Mouse (Mus musculus): ENCODE measurements around the gene Doc2g. TPM values are rescaled to one million over a fixed set of nuclear protein-coding genes. Genes with fewer than 3 reads are reported as not detected.

The Doc2g gene
- polyA plus RNA-seq, 1 experiment from 2014 or later: 64.5 TPM

DNA sequence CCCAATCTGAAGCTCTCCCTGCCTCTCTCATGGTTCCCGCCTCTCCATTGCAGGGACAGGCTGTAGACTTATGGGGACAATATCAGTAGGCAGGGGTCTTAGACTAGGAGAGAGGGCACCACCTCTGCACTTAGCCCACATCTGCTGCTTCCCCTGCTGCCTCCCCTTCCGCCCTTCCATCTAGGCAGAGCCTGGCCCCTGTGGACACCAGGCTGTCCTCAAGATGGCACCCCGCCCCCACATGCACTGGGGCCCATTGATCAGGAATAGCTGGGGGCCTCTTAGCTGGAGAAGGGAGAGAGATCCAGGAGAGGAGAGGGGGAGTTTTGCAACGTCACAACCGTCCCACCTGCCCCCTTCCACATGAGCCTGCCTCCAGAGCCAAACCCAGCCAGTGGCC, 10.7 kb upstream of the Doc2g start, which contains the start of gene Tbx10:
TSS of gene Tbx10 (plus strand) at position 337 of the 400 bp plus-strand sequence.
- WGBS (ENCODE audit: insufficient replicate concordance): 37% methylated on average over 5 of the region's 5 CpGs
- Histone ChIP-seq H3K27me3 (ENCODE audit: control insufficient read depth, insufficient read depth, low read length) (no peaks in the 10 kb centered on the region; the same call in 1 of the 2 replicates), H3K4me3 (ENCODE audit: low read depth, low read length) (no peak within 1 kb of the TSS), H3K4me1 (ENCODE audit: control insufficient read depth, insufficient read depth, low read length) (no peaks in the 10 kb centered on the region), H3K9ac (ENCODE audit: low read depth, low read length) (0 out of 2 replicates have a peak within 1 kb of the TSS, but pooled peaks have one; percentile 2), H3K9me3 (replicated peaks; ENCODE audit: control insufficient read depth, low read length) (0 out of 2 replicates have a peak, but pooled peaks cover 2% of the 10 kb centered on the region), H3K27ac (ENCODE audit: low read depth, low read length) (no peak within 1 kb of the TSS), H3K36me3 (ENCODE audit: control insufficient read depth, insufficient read depth, low read length) (peaks cover 3% of the 10 kb centered on the region; the same call in 1 of the 2 replicates), H3K4me2 (no peak within 1 kb of the TSS)
- ATAC-seq (replicated peaks; ENCODE audit: insufficient number of reproducible peaks, low FRiP score, low TSS enrichment): no peak

DNA sequence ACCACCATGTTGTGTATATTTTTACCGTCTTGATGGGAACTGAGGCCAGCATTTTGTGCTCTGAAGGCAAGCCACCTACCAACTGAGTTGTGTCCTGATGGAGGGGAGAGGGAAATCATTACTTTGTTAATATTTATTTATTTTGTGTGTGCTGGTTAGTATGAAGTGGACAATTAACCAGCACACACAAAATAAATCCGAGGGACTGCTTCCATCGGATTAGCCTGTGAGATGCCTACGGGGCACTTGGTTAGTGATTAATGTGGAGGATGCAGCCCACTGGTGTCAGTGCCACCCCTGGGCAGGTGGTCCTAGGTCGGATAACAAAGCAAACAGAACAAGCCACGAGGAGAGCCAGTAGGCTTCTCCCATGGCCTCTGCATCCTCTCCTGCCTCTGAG, 8.2 kb upstream of the Doc2g start:
- no peak for ATAC-seq (replicated peaks; ENCODE audit: insufficient number of reproducible peaks, low FRiP score, low TSS enrichment)
- 66% methylated on average over 6 of the region's 6 CpGs for WGBS (ENCODE audit: insufficient replicate concordance)
- H3K27ac ChIP-seq (ENCODE audit: low read depth, low read length): no peak overlapping the region

DNA sequence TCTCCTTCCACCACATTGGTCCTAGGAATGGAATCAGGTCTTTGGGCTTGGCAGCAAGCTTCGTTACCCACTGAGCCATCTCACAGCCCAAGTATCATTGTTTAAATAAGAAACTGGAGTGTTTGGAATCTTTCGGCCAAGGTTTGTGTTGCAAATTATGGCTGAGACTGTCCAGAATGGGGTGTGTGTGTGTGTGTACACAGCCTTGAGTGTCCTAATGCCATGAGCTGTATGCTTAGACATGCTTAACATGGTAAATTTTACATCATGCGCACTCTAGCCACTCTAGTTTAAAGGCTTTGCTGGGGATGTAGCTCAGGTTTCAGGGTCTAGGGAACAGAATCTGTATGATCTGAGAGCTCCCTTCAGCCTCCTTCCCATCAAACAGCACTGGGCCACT, 7.6 kb upstream of the Doc2g start:
- no peak overlapping the region for H3K4me3 ChIP-seq (ENCODE audit: low read depth, low read length)
- WGBS (ENCODE audit: insufficient replicate concordance): 81% methylated on average over 3 of the region's 3 CpGs
- no peaks in the 10 kb centered on the region; the same call in 1 of the 2 replicates for H3K27me3 ChIP-seq (ENCODE audit: control insufficient read depth, insufficient read depth, low read length)
- no peaks in the 10 kb centered on the region for H3K9me3 ChIP-seq (replicated peaks; ENCODE audit: control insufficient read depth, low read length)
- no peak for ATAC-seq (replicated peaks; ENCODE audit: insufficient number of reproducible peaks, low FRiP score, low TSS enrichment)
- no peaks in the 10 kb centered on the region for H3K36me3 ChIP-seq (ENCODE audit: control insufficient read depth, insufficient read depth, low read length)
- 0 out of 2 replicates have a peak, but pooled peaks cover 3% of the 10 kb centered on the region for H3K4me1 ChIP-seq (ENCODE audit: control insufficient read depth, insufficient read depth, low read length)
- H3K27ac ChIP-seq (ENCODE audit: low read depth, low read length): no peak overlapping the region
- no peak overlapping the region for H3K9ac ChIP-seq (ENCODE audit: low read depth, low read length)
- no peak overlapping the region for H3K4me2 ChIP-seq

More for the DNA sequence above, 8.2 kb upstream of the Doc2g start:
- Histone ChIP-seq H3K27me3 (ENCODE audit: control insufficient read depth, insufficient read depth, low read length) (no peaks in the 10 kb centered on the region; the same call in 1 of the 2 replicates), H3K9ac (ENCODE audit: low read depth, low read length) (no peak overlapping the region), H3K4me1 (ENCODE audit: control insufficient read depth, insufficient read depth, low read length) (0 out of 2 replicates have a peak, but pooled peaks cover 3% of the 10 kb centered on the region), H3K36me3 (ENCODE audit: control insufficient read depth, insufficient read depth, low read length) (no peaks in the 10 kb centered on the region), H3K4me2 (no peak overlapping the region), H3K4me3 (ENCODE audit: low read depth, low read length) (no peak overlapping the region), H3K9me3 (replicated peaks; ENCODE audit: control insufficient read depth, low read length) (no peaks in the 10 kb centered on the region)

DNA sequence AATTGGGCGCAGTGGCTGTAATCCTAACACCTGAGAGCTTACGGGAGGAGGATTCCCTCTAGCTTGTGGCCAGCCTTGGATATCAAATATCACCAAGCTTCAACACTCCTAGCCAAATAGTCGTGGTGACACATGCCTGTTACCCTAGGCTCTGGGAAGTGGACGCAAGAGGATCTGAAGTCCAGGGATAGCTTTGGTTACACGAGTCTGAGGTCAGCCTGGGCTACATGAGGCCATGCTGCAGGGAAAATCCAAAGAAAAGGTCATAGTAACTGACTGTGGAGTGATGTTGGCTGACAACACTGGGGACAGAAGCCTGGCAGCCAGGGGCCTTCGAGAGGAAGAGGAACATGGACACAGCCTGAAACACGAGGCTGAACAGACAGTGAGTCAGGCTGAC, 7.0 kb upstream of the Doc2g start:
- Histone ChIP-seq H3K4me1 (ENCODE audit: control insufficient read depth, insufficient read depth, low read length) (peaks cover 5% of the 10 kb centered on the region), H3K9ac (ENCODE audit: low read depth, low read length) (no peak overlapping the region), H3K27me3 (ENCODE audit: control insufficient read depth, insufficient read depth, low read length) (no peaks in the 10 kb centered on the region; the same call in 1 of the 2 replicates), H3K27ac (ENCODE audit: low read depth, low read length) (no peak overlapping the region), H3K36me3 (ENCODE audit: control insufficient read depth, insufficient read depth, low read length) (no peaks in the 10 kb centered on the region), H3K9me3 (replicated peaks; ENCODE audit: control insufficient read depth, low read length) (no peaks in the 10 kb centered on the region), H3K4me3 (ENCODE audit: low read depth, low read length) (no peak overlapping the region), H3K4me2 (no peak overlapping the region)
- ATAC-seq (replicated peaks; ENCODE audit: insufficient number of reproducible peaks, low FRiP score, low TSS enrichment): no peak
- WGBS (ENCODE audit: insufficient replicate concordance): 66% methylated on average over 7 of the region's 7 CpGs

DNA sequence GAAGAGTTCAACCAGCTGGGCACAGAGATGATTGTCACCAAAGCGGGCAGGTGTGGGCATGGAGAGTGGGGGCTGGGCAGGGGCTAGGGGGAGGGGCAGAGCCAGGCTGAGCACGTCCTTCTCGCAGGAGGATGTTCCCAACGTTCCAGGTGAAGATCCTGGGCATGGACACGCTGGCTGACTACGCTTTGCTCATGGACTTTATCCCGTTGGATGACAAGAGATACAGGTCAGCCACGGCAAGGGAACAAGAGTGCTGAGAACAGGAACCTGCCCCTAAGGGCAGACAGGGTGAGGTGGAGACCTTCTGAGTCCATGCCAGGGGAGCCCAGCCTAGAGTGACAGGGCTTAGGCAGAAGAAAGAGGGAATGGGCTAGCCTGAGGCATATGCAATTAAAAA, 6.4 kb upstream of the Doc2g start:
- no peaks in the 10 kb centered on the region for H3K36me3 ChIP-seq (ENCODE audit: control insufficient read depth, insufficient read depth, low read length)

DNA sequence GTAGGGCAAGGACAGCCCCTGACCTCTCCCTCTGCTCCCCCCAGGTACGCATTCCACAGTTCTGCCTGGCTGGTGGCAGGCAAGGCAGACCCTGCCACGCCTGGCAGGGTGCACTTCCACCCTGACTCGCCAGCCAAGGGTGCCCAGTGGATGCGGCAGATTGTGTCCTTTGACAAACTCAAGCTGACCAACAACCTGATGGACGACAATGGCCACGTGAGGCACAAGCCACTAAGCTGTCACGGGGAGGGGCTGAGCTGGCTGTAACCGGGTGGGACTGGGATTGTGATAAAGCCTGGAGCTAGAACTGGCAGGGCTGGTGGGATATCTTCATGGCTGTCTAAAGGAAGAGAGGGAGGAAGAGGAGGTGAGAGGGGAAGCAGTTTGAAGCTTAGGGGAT, 5.9 kb upstream of the Doc2g start:
- Histone ChIP-seq H3K4me2 (no peak overlapping the region), H3K4me3 (ENCODE audit: low read depth, low read length) (no peak overlapping the region), H3K9me3 (replicated peaks; ENCODE audit: control insufficient read depth, low read length) (no peaks in the 10 kb centered on the region), H3K9ac (ENCODE audit: low read depth, low read length) (no peak overlapping the region), H3K27me3 (ENCODE audit: control insufficient read depth, insufficient read depth, low read length) (no peaks in the 10 kb centered on the region), H3K4me1 (ENCODE audit: control insufficient read depth, insufficient read depth, low read length) (peaks cover 17% of the 10 kb centered on the region), H3K27ac (ENCODE audit: low read depth, low read length) (no peak overlapping the region), H3K36me3 (ENCODE audit: control insufficient read depth, insufficient read depth, low read length) (no peaks in the 10 kb centered on the region)
- no peak for ATAC-seq (replicated peaks; ENCODE audit: insufficient number of reproducible peaks, low FRiP score, low TSS enrichment)
- WGBS (ENCODE audit: insufficient replicate concordance): 49% methylated on average over 8 of the region's 8 CpGs

More for the DNA sequence above, 6.4 kb upstream of the Doc2g start:
- 77% methylated on average over 8 of the region's 8 CpGs for WGBS (ENCODE audit: insufficient replicate concordance)
- no peak overlapping the region for H3K4me3 ChIP-seq (ENCODE audit: low read depth, low read length)
- ATAC-seq (replicated peaks; ENCODE audit: insufficient number of reproducible peaks, low FRiP score, low TSS enrichment): no peak
- peaks cover 12% of the 10 kb centered on the region for H3K4me1 ChIP-seq (ENCODE audit: control insufficient read depth, insufficient read depth, low read length)
- no peak overlapping the region for H3K27ac ChIP-seq (ENCODE audit: low read depth, low read length)
- H3K9ac ChIP-seq (ENCODE audit: low read depth, low read length): no peak overlapping the region
- no peaks in the 10 kb centered on the region for H3K9me3 ChIP-seq (replicated peaks; ENCODE audit: control insufficient read depth, low read length)
- H3K4me2 ChIP-seq: no peak overlapping the region
- no peaks in the 10 kb centered on the region; the same call in 1 of the 2 replicates for H3K27me3 ChIP-seq (ENCODE audit: control insufficient read depth, insufficient read depth, low read length)

DNA sequence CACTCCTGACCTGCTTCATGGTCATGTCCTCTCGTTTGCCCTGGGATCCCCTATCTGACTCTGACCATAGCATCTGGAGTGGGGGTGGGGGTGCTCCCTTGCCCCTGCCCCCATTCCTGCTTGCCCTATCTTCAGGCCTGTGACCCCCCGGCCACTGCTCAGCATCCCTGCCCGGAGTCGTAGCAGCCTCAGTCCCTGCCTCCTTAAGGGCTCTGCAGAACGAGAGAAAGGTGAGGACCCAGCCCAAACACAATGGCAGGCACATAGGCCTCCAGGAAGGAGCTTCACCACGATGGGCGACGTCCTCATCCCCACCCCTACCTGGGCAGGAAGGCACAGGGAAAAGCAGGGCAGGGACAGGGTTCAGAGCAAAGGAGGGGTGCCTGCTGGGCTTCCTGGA, 4.8 kb upstream of the Doc2g start:
- H3K36me3 ChIP-seq (ENCODE audit: control insufficient read depth, insufficient read depth, low read length): no peaks in the 10 kb centered on the region
- H3K27me3 ChIP-seq (ENCODE audit: control insufficient read depth, insufficient read depth, low read length): no peaks in the 10 kb centered on the region
- ATAC-seq (replicated peaks; ENCODE audit: insufficient number of reproducible peaks, low FRiP score, low TSS enrichment): no peak
- H3K27ac ChIP-seq (ENCODE audit: low read depth, low read length): no peak overlapping the region
- 70% methylated on average over 8 of the region's 8 CpGs for WGBS (ENCODE audit: insufficient replicate concordance)
- no peak overlapping the region for H3K4me2 ChIP-seq
- no peak overlapping the region for H3K4me3 ChIP-seq (ENCODE audit: low read depth, low read length)
- H3K9me3 ChIP-seq (replicated peaks; ENCODE audit: control insufficient read depth, low read length): no peaks in the 10 kb centered on the region
- H3K4me1 ChIP-seq (ENCODE audit: control insufficient read depth, insufficient read depth, low read length): peaks cover 21% of the 10 kb centered on the region
- H3K9ac ChIP-seq (ENCODE audit: low read depth, low read length): no peak overlapping the region

DNA sequence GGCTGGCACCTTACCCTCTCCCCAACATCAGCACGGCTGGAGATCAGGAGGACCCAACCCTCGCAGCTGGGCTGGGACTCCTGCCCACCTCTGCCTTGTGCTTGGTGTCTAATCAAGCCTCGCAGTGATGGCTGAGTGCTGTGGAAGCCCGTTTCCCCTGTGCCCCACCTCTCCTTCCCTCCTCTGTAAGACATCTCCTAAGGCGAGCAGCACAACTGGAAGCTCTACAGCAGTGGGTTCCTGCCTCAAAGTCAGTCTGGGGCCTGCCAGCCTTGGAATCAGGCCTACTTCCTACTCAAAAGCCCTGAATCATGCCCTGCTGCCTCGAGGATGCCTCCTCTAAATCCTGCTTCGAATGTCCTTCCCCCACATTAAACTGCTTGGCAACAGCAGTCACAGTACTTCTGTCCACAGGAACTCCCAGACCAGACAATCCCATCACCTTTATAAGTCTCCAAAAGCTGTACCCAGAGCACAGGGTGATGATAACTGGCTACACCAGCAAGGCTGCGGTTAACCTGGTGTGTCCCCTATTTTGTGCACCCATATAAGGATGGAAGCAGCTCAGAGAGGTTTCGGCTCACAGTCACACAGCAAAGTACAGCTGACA, 3.9 kb upstream of the Doc2g start:
- H3K9ac ChIP-seq (ENCODE audit: low read depth, low read length): no peak overlapping the region
- H3K27me3 ChIP-seq (ENCODE audit: control insufficient read depth, insufficient read depth, low read length): no peaks in the 10 kb centered on the region
- H3K4me2 ChIP-seq: peak overlapping the region; percentile 89
- H3K36me3 ChIP-seq (ENCODE audit: control insufficient read depth, insufficient read depth, low read length): no peaks in the 10 kb centered on the region
- no peaks in the 10 kb centered on the region for H3K9me3 ChIP-seq (replicated peaks; ENCODE audit: control insufficient read depth, low read length)
- peaks cover 28% of the 10 kb centered on the region for H3K4me1 ChIP-seq (ENCODE audit: control insufficient read depth, insufficient read depth, low read length)
- no peak overlapping the region; the same call in 1 of the 2 replicates for H3K27ac ChIP-seq (ENCODE audit: low read depth, low read length)
- peak overlapping the region; percentile 71 for H3K4me3 ChIP-seq (ENCODE audit: low read depth, low read length)
- 79% methylated on average over 9 of the region's 9 CpGs for WGBS (ENCODE audit: insufficient replicate concordance)
- no peak for ATAC-seq (replicated peaks; ENCODE audit: insufficient number of reproducible peaks, low FRiP score, low TSS enrichment)
